Mouse (Mus musculus): ENCODE results near the gene Mindy3.

The Mindy3 gene

DNA sequence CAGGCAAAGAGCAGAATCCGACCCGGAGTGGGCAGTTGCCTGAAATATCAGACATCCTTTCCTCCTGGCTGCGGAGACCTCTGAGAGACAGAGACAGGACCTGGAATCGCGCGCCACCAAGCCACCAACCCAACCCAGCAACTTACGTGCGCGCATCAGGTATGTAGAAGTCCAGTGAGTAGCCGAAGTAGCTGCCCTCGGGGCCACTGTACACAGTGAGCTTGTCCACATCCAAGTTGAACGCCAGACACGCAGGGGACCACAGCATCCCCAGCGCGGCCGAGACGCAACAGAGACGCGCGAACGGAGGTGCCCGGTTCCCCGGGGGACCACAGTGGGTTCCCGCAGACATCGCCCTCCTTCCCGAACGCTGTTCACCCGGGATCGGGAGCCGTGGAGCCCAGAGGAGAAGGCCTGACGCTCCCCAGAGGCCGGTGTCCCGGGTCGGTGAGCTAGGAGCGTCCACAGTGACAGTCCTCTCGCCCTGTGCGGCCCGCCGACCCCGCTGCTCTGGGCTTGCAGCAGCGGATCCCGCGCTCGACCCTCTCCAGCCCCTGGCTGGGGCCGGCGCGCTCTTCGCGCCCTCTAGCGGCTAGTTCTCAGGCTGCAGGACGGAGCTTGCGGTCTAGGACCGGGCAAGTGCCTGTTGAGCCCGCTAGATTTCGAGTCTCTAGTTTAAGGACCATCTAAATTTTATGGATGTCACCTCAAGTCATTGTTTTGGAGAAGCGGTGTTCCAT is 117.7 kb downstream of the Mindy3 start, which contains the start of gene Itga8:
Itga8 (minus strand) TSS at position 492 of the 740 bp plus-strand sequence.
- peak; percentile 91 for DNase-seq (ENCODE audit: low spot score)

DNA sequence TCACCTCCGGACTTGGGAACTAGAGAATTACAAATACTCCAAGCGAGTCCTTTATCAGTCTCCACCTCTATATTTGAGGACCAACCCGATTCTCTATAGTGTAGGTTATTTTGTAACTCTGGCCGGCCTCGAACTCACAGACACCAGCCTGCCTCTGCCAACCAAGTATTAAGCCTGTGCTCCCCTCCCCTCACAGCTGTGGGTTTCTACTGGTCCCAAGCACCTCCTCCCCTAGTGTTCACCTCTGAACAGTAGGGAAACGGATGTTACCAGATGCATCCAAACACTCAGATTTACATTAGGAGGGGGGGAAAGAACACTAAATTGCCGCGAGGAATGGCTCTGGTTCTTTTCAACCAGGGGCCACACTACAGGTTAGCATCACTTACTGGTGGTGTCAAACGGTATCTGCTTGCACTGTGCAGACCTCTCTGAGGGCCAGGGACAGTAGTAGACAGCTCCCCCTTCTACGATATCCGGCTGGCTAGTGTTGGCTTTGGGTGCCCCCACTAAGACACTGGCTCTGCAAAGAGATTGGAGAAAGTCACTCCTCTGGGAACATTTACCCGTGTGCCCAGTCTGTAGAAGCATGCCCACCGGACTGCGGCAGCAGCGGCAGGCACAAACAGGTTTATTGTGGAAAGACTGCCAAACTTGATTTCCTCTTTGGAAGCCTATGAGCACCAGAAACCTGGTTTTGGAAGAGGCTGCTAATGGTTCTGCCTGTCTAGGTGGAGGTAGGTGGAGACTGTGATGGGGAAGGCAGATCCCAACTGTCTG is 118.6 kb downstream of the Mindy3 start:
- DNase-seq (ENCODE audit: low spot score): peak; percentile 27

GRCm38 (mm10) chr2:12297287-12297686 is 122.0 kb downstream of the Mindy3 start:
- no peak for DNase-seq (ENCODE audit: low spot score)

Data from embryo, embryonic 10.5 days (tissue).